Mouse (Mus musculus): ENCODE results near the gene Hoxd4.

DNA sequence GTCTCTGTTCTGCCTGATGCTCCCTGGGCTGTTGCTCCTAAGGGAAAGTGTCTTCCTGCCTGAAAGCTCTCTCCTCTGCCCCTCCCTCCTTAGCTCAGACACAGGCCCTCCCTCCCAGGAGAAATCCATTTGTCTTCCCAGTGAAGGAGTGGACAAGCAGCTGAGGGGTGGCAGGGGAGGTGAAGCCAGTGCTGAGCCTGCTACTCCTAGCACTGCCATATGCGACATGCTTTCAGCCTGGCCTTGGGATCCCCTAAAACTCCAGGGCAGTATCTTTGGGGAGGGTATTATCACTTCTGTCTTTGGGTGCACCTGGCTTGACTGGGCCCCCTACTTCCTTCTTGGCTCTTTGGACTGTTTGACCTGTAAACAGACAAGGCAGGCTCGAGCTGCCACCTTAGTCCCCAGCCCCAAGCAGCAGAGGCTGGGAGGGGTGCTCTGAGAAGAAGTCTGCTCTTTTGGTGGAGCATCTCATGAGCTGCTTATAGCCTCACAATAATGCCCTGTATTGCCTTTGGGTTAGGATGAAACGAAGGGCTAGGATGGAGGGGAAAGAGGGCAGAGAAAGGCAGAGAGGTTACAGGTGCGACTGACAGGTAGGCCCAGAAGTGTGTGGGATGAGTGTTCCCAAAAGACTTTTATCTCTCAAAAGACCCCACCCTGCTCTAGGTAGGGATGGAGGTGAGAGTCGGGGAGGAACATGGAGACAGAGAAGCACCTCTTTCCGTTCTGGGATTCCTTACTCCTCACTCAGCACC, 34.0 kb downstream of the Hoxd4 start:
- TF ChIP-seq CTCF (IDR thresholded peaks at IDR 0.05; ENCODE audit: extremely low read depth, insufficient read length, insufficient replicate concordance, low read depth, low read length): no peak
- no peak for TF ChIP-seq POLR2A (IDR thresholded peaks at IDR 0.05; ENCODE audit: low read depth, low read length)
